Mouse (Mus musculus) lung, postnatal 0 days (tissue): ENCODE data around the gene Pms2.

Experiments
- CTCF ChIP-seq: IDR thresholded peaks from 2 replicates; pipeline ENCODE4 v1.5.1; 2016; ENCODE audit warnings: antibody characterized with exemption, mild to moderate bottlenecking
- EP300 ChIP-seq: IDR thresholded peaks from 2 replicates; pipeline ENCODE4 v1.6.1; 2016; ENCODE audit warnings: antibody characterized with exemption, mild to moderate bottlenecking, control low read depth

- TF ChIP-seq CTCF (no peak), EP300 (no peak)
Observed at GRCm38 (mm10) chr5:143903813-143904212, 6.0 kb upstream of the Pms2 start.
